Mouse (Mus musculus): ENCODE data around the gene P2ry6.

DNA sequence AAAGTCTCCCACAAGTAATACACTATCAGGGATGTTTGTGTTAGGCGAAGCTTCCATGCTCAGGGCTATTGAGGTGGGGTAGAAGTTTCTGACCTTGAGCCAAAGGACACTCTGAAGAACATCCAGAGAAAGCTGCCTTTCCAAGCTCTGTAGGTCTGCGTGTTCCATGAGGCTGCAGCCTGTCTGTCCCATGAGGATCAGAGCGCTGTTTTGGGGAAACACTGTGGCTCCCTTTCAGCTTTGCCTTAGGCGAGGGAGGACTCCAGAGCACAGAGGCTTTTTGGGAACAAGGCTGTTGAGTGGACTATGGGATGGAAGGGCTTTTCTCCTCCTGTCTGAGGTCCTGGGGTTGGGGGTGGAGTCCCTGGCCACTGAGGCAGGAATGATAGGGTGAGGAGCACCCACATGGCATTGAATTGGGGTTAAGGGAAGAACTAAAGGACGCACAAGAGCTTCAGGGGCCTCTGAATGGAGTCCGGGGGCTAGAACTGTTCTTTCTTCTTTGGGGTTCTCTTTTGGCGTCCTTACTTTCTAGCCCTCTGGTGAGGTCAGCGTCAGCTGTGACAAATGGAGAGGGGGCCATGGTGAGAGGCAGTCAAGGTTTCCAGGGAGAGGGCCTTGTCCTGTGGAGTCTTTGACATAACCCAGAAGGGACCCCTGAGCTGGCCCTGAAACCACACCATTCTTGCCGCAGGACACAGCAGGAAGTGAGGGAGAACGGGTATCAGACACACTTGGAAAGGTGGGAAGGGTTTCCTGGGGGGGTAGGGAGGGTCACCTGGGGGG is 5.4 kb downstream of the P2ry6 start:
- TF ChIP-seq CTCF (IDR thresholded peaks at IDR 0.05; ENCODE audit: insufficient read depth, low read length) (no peak), POLR2A (IDR thresholded peaks at IDR 0.05; ENCODE audit: borderline replicate concordance, extremely low read depth, low read depth, low read length) (no peak)
